Mouse (Mus musculus) ES-Bruce4 (cell line): ENCODE measurements around the gene Fbxo46.

Experiments
- CTCF ChIP-seq: IDR thresholded peaks from one replicate; pipeline ENCODE4 v1.8.1; 2011; ENCODE audit warnings: low read depth, low read length
- POLR2A ChIP-seq: IDR thresholded peaks from one replicate; pipeline ENCODE4 v1.8.1; 2011; ENCODE audit warnings: low read length; ENCODE audit not compliant: insufficient read depth

- TF ChIP-seq POLR2A (no peak), CTCF (no peak)
These were observed 8.1 kb downstream of the Fbxo46 start for GRCm38 (mm10) chr7:19127744-19128143.
